Mouse (Mus musculus) heart, postnatal 0 days (tissue): ENCODE results near the gene Cnnm1. TPM values are rescaled to one million over a fixed set of nuclear protein-coding genes. Genes with fewer than 3 reads are reported as not detected.

Source experiments
- ATAC-seq: fragments of 200-750 bp; cut with Nextera tagmentation; 2 replicates; pipeline ENCODE4 v1.8.0; 2017; ENCODE audit warnings: low read depth, moderate number of reproducible peaks, moderate library complexity; ENCODE audit not compliant: insufficient read depth
- DNase-seq: peaks from one replicate; pipeline ENCODE4 v3.0.0-alpha.2; 2016; ENCODE audit warnings: low spot score
- H3K27ac ChIP-seq: fragments of 300-500 bp; sonication (generic); 2 replicates; pipeline ENCODE4 v1.5.1; 2014; ENCODE audit warnings: low read depth, mild to moderate bottlenecking
- H3K27me3 ChIP-seq: fragments of 300-500 bp; sonication (generic); 2 replicates; pipeline ENCODE4 v1.6.1; 2014; ENCODE audit warnings: low read length, mixed read lengths; ENCODE audit not compliant: control insufficient read depth, insufficient read depth
- H3K36me3 ChIP-seq: fragments of 300-500 bp; sonication (generic); replicated peaks from 2 replicates; pipeline ENCODE4 v1.6.1; 2014; ENCODE audit warnings: low read length, mixed read lengths; ENCODE audit not compliant: control insufficient read depth, insufficient read depth
- H3K4me1 ChIP-seq: fragments of 300-500 bp; sonication (generic); 2 replicates; pipeline ENCODE4 v1.6.1; 2014; ENCODE audit warnings: antibody characterized with exemption; ENCODE audit not compliant: control insufficient read depth, insufficient read depth
- H3K4me2 ChIP-seq: fragments of 300-500 bp; sonication (generic); 2 replicates; pipeline ENCODE4 v1.6.1; 2014; ENCODE audit warnings: low read depth, mild to moderate bottlenecking, low read length, moderate library complexity
- H3K4me3 ChIP-seq: fragments of 300-500 bp; sonication (generic); 2 replicates; pipeline ENCODE4 v1.5.1; 2014; ENCODE audit warnings: low read depth, low read length
- H3K9ac ChIP-seq: fragments of 300-500 bp; sonication (generic); replicated peaks from 2 replicates; pipeline ENCODE4 v1.6.1; 2014; ENCODE audit warnings: low read depth, low read length, mixed read lengths
- H3K9me3 ChIP-seq: fragments of 300-500 bp; sonication (generic); replicated peaks from 2 replicates; pipeline ENCODE4 v1.6.1; 2016; ENCODE audit warnings: low read length; ENCODE audit not compliant: control insufficient read depth
- CTCF ChIP-seq: IDR thresholded peaks from 2 replicates; pipeline ENCODE4 v1.5.1; 2016; ENCODE audit warnings: antibody characterized with exemption, control low read depth, low read depth
- EP300 ChIP-seq: IDR thresholded peaks from 2 replicates; pipeline ENCODE4 v1.6.1; 2016; ENCODE audit warnings: antibody characterized with exemption, low read depth
- WGBS: fragments of 180-500 bp; shearing (Covaris S2); extraction: QIAGEN DNeasy Blood & Tissue Kit; methylation state at CpG from one replicate; pipeline ENCODE4 v1.1.7; 2014; 5-methylcytosine and 5-hydroxymethylcytosine counted together
- polyA plus RNA-seq: library from polyadenylated mRNA; unstranded; fragments of >200 nt; fragmentation: Nextera tagmentation; extraction: Ambion mirVana; gene quantifications from 2 replicates; pipeline ENCODE4 v1.2.1, GENCODE M21; 2015
- total RNA-seq: library from RNA; depleted of rRNA; stranded (reverse); fragments of >200 nt; gene quantifications from 2 replicates; pipeline ENCODE4 v1.2.3, GENCODE M21; 2014; ENCODE audit warnings: low replicate concordance

The Cnnm1 gene
- total and polyA plus RNA-seq, 2 experiments from 2014 or later = 0.03 TPM; not detected in 1

DNA sequence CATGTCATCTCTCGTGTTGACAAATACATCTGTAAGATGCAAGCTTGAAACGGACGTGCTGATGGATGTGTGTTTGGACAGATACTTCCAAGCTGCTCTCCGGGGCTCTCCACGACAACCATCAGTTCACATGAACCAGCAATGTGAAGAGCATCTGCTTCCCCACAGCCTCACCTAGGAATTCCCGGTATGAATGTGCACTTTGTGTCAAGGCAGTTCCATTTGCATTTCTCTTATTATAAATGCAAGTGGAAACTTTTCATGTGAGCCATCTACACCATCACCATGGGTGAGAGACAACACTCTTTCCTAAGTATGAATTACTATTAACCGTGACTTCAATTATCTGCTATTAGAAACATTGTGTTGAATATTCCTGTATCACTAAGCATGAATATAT lies 77.6 kb downstream of the Cnnm1 start:
- WGBS = 72% methylated on average over 7 of the region's 7 CpGs
- TF ChIP-seq CTCF = no peak
- TF ChIP-seq EP300 = no peak

DNA sequence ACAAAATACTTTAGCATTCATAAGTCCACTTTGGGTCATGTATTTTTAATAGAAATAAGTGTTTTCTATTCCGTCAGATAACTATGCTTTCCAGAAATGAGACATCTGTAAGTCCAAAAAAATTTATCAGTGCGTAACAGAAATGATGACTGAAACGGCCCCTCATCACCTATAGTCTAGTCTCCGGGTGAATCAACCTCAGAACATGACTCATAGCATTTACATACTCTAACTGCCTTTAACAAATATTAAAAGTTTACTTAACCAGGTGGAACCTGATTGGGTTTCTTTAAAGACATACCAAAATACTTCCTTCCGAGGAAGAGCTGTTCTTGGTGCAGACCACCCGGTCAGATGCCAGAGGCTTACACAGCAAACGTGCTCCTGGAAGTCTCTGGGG lies 78.0 kb downstream of the Cnnm1 start:
- peaks cover 25% of the 10 kb centered on the region for H3K4me1 ChIP-seq
- ATAC-seq (no peak), DNase-seq (no peak)
- peaks cover 25% of the 10 kb centered on the region for H3K36me3 ChIP-seq
- H3K4me3 ChIP-seq = no peak overlapping the region
- no peak overlapping the region for H3K27ac ChIP-seq
- H3K9me3 ChIP-seq = no peaks in the 10 kb centered on the region
- no peak overlapping the region for H3K9ac ChIP-seq
- no peak overlapping the region for H3K4me2 ChIP-seq
- 73% methylated on average over 7 of the region's 7 CpGs for WGBS
- TF ChIP-seq EP300 (no peak), CTCF (no peak)
- no peaks in the 10 kb centered on the region for H3K27me3 ChIP-seq

More for the DNA sequence above, 77.6 kb downstream of the Cnnm1 start:
- H3K36me3 ChIP-seq = peaks cover 27% of the 10 kb centered on the region
- no peak overlapping the region for H3K9ac ChIP-seq
- no peak overlapping the region for H3K4me3 ChIP-seq
- H3K27me3 ChIP-seq = no peaks in the 10 kb centered on the region
- no peak overlapping the region for H3K27ac ChIP-seq
- DNase-seq = no peak
- no peak overlapping the region for H3K4me2 ChIP-seq
- ATAC-seq = no peak
- peaks cover 25% of the 10 kb centered on the region for H3K4me1 ChIP-seq
- no peaks in the 10 kb centered on the region for H3K9me3 ChIP-seq

DNA sequence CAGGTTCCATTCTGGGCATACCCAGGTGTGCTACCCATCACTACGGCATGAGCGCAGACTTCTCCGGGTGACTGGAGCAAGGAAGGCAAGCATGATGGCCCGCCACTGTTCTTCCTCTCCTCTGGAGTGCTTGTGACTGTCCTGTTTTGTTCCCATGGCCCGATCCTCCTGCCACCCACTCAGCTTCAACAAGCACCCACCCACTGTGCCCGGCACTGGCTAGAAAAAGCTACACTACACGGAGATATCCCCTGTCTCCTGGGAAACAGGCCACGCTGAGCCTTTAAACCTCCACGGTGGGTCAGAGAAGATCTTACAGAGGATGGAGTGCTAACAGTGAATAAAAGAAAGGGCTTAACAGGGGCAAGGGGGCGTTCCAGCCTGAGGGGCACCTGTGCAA lies 79.0 kb downstream of the Cnnm1 start:
- no peak for ATAC-seq
- H3K36me3 ChIP-seq = peaks cover 15% of the 10 kb centered on the region
- H3K4me1 ChIP-seq = peaks cover 25% of the 10 kb centered on the region
- H3K4me3 ChIP-seq = no peak overlapping the region
- TF ChIP-seq CTCF (no peak), EP300 (no peak)
- H3K9me3 ChIP-seq = no peaks in the 10 kb centered on the region
- no peak overlapping the region for H3K27ac ChIP-seq
- H3K4me2 ChIP-seq = no peak overlapping the region
- WGBS = 72% methylated on average over 10 of the region's 10 CpGs
- no peaks in the 10 kb centered on the region for H3K27me3 ChIP-seq
- no peak for DNase-seq
- no peak overlapping the region for H3K9ac ChIP-seq

DNA sequence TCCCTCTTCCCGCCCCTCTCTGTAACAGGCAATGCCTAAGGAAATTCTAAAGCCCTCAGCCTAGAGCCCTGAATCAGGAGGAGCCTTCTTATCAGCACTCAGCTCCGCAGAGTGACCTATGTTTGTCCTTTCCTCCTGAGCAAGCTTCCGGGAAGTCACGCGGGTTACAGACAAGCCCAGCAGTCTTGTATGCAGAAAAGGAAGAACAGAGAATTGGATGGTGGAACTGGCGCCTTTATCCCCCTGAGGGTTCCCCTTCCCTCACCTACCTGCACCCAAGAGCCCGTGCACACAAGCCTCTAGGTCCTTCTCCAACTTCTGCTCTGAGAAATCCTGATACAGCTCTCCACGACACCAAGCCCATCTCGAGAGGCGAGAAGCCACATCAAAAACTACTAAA lies 80.2 kb downstream of the Cnnm1 start:
- H3K4me1 ChIP-seq = peaks cover 25% of the 10 kb centered on the region

DNA sequence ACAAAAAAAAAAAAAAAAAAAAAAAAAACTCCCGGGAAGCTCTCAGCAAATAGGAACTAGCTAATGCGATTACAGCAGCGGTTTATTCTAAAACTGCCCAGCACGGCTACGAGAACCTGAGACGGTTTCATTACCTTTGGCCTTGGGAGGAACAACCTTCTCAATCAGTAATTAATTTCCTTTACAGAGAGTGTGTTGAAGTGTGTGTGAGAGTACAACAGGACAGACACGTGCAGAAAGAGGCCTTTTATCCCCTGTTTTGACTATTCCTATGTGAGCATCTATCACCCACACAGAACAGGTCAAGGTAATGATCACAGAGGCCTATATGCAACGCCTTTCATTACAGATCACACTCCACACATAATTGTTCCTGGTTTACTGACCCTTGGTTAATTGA lies 81.1 kb downstream of the Cnnm1 start:
- H3K36me3 ChIP-seq = 0 out of 2 replicates have a peak, but pooled peaks cover 4% of the 10 kb centered on the region
- H3K27ac ChIP-seq = peak overlapping the region; percentile 82
- H3K4me1 ChIP-seq = peaks cover 19% of the 10 kb centered on the region
- no peaks in the 10 kb centered on the region for H3K9me3 ChIP-seq
- H3K4me3 ChIP-seq = peak overlapping the region; percentile 26
- WGBS = 25% methylated on average over 8 of the region's 8 CpGs
- H3K4me2 ChIP-seq = peak overlapping the region; percentile 64
- TF ChIP-seq CTCF = no peak
- no peak for TF ChIP-seq EP300
- ATAC-seq (no peak), DNase-seq (no peak)
- no peaks in the 10 kb centered on the region for H3K27me3 ChIP-seq
- H3K9ac ChIP-seq = peak overlapping the region; percentile 49

More for the DNA sequence above, 80.2 kb downstream of the Cnnm1 start:
- ATAC-seq (no peak), DNase-seq (peak; percentile 69)
- 12% methylated on average over 9 of the region's 10 CpGs for WGBS
- H3K27ac ChIP-seq = peak overlapping the region; percentile 82
- H3K9me3 ChIP-seq = no peaks in the 10 kb centered on the region
- peak overlapping the region; percentile 26 for H3K4me3 ChIP-seq
- H3K36me3 ChIP-seq = peaks cover 4% of the 10 kb centered on the region; the same call in 1 of the 2 replicates
- H3K4me2 ChIP-seq = peak overlapping the region; percentile 64
- TF ChIP-seq CTCF (no peak), EP300 (no peak)
- H3K9ac ChIP-seq = peak overlapping the region; percentile 49
- no peaks in the 10 kb centered on the region for H3K27me3 ChIP-seq

DNA sequence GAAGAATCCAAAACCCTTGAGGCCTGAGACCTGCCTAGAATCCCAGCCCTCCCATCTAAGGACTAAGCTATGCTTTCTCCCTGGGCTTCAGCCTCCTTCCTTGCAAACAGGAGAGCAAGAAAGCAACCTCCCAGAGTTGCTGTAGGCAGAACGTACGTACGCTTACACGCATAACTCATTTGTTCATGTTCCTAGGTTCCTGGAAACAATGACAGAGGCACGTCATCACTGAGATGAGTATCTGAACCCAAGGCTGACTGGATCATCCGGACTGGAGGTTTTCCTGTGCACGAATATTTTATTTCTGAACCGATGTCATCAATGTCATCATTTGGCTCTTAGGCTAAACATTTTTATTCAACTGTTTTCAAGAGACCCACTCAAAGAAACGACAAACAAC lies 81.8 kb downstream of the Cnnm1 start:
- no peak for TF ChIP-seq CTCF
- no peak for TF ChIP-seq EP300
- H3K27me3 ChIP-seq = no peaks in the 10 kb centered on the region
- H3K36me3 ChIP-seq = 0 out of 2 replicates have a peak, but pooled peaks cover 4% of the 10 kb centered on the region
- H3K9ac ChIP-seq = 0 out of 2 replicates have a peak overlapping the region, but pooled peaks have one; percentile 49
- DNase-seq (no peak), ATAC-seq (no peak)
- H3K4me2 ChIP-seq = peak overlapping the region; percentile 64
- H3K4me1 ChIP-seq = peaks cover 13% of the 10 kb centered on the region; the same call in 1 of the 2 replicates
- peak overlapping the region; percentile 26 for H3K4me3 ChIP-seq
- no peaks in the 10 kb centered on the region for H3K9me3 ChIP-seq
- H3K27ac ChIP-seq = peak overlapping the region; percentile 82
- WGBS = 42% methylated on average over 9 of the region's 9 CpGs
